Mouse (Mus musculus): ENCODE measurements around the gene Ly6g6c. TPM values are rescaled to one million over a fixed set of nuclear protein-coding genes. Genes with fewer than 3 reads are reported as not detected.

Ly6g6c gene
- total RNA-seq, 2 experiments from 2014 or later: not detected

DNA sequence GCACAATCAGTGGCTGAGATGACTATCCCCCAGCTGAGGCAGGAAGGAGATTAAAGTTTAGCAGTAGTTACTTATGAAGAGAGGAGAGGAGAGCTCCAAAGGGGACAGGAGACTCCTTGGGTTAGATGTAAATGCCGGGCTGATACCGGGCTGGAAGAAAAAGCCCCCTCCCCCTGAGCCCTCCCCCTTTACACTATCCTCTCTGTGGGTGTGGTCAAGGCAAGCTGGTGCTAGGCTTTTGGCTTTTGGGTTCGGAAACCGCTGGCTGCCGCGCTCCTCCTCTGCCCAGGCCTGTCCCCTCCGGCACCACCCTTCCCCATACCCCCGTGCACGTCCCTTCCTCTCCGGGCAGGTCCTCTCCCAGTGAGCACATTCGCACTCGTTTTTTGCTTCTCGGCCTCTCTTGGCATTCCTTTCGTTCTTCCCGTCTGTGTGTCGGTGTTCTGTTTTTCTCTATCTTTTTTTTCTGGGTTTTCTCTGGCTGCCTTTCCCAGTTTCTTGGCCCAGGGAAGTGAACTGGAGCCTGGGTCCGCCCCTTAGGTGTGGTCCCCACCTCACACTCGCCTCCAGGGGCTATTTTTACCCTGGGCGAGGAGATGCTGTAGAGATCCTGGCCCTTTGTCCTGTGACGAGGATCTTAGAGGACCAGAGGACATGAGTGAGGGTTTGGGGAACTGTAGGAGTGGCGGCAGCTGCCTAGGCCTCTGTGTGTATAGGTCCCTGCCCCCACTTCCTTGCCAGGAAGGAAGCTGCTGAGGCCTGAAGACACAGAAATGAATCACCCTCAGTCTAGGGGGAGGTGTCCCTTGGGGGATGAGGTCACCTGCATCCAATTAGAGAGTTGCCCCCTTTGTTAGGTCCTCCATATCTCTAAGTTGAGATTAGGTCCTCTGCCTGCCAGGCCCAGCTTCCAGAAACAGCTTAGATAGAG lies 13.8 kb upstream of the Ly6g6c start:
- ATAC-seq (replicated peaks; ENCODE audit: low FRiP score, low TSS enrichment, poor library complexity, severe bottlenecking): peak; percentile 72

DNA sequence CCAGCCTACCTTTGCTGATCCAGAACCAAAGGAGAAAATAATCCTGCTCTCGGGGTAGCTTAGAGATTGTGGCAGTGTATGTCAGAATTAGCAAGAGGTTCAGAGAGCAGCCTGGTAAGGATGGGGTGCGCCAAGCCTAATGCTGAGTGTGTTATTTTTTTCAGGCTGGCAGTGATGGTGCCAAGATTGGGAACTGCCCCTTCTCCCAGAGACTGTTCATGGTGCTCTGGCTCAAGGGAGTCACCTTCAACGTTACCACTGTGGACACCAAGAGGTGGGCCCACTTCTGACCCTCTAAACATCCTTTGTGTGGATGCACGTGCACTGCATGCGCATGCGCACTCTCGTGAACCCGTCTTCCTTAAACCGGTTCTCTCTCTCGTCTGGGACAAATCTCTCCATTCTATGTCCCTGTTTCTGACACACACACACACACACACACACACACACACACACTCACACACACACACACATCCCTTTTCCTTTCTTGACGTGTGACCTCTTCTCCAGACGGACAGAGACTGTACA lies 12.9 kb upstream of the Ly6g6c start:
- no peak for ATAC-seq (replicated peaks; ENCODE audit: low FRiP score, low TSS enrichment, poor library complexity, severe bottlenecking)

DNA sequence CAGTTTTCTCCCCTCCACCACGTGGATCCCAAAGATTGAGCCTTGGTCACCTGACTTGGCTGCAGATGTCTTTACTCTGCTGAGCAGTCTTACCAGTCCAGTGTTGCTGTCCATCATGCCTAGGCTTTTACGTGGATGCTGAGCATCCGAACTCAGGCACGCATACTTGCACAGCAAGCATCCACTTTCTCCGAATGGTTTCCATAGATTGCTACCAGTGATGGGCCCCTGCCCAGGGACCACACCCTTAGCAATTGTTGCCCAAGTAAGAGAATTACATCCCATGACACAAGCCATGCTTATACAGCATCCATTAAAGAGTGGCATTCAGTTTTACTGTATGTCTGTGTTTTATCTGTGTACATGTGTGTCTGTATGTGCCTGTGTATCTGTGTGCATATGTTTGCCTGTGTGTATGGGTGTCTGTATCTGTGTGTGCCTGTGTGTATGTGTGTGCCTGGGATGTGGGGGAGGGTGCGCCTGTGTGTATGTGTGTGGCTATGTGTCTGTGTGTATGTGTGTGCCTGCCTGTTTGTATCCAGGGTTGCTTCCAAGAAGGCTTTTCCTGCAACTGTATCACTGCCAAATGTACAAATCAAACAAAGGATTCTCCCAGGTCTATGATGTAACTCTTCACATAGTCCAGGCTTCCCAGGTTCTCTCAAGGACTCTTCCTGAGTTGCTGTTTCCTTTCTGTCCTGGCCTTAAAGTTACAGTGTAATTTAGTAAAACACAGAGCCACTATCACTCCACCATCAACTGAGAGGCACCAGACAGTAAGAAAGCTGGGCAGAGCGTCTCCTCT lies 9.3 kb upstream of the Ly6g6c start:
- no peak for ATAC-seq (replicated peaks; ENCODE audit: low FRiP score, low TSS enrichment, poor library complexity, severe bottlenecking)

DNA sequence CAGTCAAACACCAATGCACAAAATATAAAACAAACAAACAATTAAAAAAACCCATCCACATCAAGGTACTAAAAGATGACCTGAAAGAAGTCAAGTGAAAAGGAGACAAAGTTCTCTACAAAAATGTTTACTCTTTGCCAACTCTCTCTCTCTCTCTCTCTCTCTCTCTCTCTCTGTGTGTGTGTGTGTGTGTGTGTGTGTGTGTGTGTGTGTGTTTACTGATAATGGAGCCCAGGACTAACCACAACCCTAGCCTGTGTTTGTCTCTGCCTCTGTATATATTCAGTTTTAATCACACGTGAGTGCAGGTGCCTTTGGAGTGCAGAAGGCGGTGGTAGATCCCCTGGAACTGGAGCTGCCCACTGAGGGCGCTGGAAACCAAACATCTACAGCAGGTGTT lies 8.1 kb upstream of the Ly6g6c start:
- ATAC-seq (replicated peaks; ENCODE audit: low FRiP score, low TSS enrichment, poor library complexity, severe bottlenecking): peak; percentile 20; the same call in 1 of the 2 replicates

DNA sequence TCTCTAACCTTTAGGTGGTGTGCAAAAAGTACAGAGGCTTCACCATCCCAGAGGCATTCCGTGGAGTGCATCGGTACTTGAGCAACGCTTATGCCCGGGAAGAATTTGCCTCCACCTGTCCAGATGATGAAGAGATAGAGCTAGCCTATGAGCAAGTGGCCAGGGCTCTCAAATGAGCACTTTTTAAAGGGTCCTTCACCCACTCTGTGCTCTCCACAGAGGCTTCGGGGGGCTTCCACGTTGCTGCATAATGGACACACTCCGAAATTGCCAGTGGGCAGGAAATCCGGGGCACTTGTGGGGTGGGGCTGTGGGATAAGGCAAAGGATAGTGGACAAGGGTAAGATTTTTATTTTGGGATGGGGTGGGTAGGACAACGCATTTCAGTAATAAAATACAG lies 6.9 kb upstream of the Ly6g6c start:
- ATAC-seq (replicated peaks; ENCODE audit: low FRiP score, low TSS enrichment, poor library complexity, severe bottlenecking): no peak

DNA sequence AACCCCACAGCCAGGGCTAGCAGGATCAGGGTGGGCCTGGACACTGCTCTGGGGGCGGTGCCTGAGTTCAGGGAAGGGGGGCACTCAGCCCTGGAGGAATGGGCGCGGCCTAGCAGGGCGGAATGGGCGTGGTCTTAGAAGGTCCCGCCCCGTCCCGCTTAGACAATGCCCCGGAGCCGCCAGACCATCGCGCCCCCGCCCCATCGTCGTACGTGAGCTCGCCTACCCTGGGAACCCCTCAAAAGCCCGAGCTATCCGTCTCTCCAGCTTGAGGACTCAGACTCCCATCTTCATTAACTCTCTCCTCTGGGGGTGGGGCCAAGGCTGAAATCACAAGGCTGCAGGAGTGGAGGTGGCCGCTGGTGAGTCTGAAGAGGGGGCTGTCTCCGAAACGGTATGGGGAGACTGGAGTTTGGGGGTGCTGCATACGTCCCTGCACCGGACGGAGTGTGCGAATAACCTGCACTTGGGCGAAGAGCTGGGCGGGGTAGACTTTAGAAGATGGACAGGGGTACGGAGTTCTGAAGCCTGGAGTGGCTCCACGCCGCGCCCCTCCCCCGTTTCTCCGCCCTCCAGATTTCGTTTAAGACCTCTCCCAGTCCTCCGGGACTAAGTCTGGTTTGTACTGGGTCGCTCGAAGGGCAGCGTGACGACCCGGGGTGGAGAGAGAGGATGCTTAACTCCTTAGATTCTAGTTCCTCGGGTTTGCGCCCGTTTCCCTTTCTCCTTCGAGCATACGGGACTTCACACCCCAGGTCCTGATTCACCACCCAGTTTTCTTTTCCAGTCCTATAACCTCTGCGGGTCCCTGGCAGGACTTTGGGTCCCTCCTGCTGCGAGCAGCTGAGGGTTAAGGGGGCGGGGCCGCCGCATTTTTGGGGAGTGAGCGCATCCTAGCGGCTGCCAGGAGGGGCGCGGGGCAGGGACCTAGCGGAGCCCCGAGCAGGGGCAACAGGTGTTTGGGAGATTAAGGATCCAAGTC lies 6.0 kb upstream of the Ly6g6c start, which contains the start of gene Ddah2:
TSS of gene Ddah2 (plus strand) at position 125 of the 982 bp plus-strand sequence.
- ATAC-seq (replicated peaks; ENCODE audit: low FRiP score, low TSS enrichment, poor library complexity, severe bottlenecking): peak; percentile 58

DNA sequence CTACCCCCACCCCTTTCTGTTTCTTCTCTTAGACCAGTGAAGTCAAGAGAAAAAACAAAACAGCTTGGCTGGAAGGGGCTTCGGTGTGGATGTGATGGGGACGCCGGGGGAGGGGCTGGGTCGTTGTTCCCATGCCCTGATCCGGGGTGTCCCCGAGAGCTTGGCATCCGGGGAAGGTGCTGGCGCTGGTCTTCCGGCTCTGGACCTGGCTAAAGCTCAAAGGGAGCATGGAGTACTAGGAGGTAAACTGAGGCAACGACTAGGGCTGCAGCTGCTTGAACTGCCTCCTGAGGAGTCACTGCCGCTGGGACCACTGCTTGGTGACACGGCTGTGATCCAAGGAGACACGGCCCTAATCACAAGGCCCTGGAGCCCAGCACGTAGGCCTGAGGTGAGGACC lies 5.1 kb upstream of the Ly6g6c start:
- no peak for ATAC-seq (replicated peaks; ENCODE audit: low FRiP score, low TSS enrichment, poor library complexity, severe bottlenecking)

DNA sequence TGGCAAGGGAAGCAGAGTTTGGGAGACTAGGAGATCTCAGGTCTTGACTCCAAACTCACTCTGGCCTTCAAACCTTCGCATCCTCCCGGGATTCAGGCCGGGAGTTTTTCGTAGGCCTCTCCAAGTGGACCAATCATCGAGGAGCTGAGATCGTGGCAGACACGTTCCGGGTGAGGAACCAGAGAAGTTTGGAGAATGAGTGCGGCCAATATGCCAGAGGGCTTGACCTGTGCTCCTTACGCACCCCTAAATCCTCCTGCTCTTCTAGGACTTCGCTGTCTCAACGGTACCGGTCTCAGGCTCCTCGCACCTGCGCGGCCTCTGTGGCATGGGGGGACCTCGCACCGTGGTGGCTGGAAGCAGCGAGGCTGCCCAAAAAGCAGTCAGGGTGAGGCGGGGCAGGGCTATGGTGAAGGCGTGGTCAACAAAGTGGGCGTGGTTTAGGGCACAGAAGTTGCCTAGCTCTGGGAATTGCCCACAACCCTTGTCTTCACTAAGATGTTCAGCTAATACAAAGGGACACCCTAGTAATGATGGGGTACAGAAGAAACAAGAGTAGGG lies 4.4 kb upstream of the Ly6g6c start:
- no peak for ATAC-seq (replicated peaks; ENCODE audit: low FRiP score, low TSS enrichment, poor library complexity, severe bottlenecking)

DNA sequence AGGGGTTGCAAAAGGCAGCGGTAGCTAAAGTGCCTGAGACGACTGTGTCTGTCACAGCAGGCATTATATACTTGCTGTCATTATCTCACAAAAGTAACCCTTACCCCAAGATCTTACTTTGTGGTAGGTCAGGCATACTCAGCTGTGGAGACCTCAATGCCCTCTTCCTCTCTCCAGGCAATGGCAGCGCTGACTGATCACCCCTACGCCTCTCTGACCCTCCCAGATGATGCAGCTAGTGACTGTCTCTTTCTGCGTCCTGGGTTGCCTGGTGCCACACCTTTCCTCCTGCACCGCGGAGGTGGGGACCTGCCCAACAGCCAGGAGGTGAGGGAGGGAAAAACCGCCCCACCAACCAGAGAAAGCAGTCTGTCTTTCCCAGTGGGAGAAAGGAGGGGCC lies 3.9 kb upstream of the Ly6g6c start:
- ATAC-seq (replicated peaks; ENCODE audit: low FRiP score, low TSS enrichment, poor library complexity, severe bottlenecking): no peak

DNA sequence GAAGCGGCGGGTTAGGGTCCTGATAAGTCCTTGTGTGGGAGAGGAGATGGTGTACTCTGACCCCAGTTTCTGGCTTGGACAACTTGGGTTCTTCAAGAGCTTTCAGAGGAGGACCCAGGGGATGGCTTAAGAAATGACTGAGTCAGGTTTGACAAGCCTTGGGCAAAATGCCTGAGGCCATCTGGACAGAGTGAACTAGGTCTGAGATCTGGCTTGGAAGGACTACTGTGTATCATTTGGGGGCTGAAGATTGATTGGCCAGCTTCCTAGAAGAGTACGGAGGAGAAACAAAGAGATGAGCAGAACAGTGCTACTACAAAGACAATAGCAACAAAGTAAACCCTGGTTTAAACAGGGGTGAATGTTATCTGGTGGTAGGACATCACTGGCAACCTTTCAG lies 1.7 kb upstream of the Ly6g6c start:
- no peak for ATAC-seq (replicated peaks; ENCODE audit: low FRiP score, low TSS enrichment, poor library complexity, severe bottlenecking)

DNA sequence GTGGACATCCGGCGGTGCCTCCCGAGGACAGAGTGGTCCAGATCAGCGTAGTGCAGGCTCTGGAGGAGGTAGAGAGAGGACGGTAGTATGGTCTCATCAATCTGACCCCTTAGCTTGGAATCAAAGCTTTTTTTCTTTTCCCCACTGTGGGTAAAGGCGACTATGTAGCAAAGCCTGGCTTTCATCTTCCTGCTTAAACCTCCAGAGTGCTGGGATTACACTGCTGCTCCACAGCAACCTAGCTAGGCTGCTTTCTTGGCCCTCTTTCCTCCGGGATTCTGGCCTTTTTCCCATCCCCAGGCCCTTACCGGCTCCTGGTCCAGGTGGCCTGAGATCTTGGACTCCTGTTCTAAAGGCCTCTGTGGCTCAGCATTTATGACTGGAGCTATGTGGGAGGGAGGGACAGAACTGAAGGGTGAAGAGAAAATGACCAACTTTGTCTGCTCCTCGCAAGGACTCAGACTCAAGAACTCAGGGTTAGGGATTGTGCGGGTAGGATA lies 760 bp upstream of the Ly6g6c start:
- no peak for ATAC-seq (replicated peaks; ENCODE audit: low FRiP score, low TSS enrichment, poor library complexity, severe bottlenecking)

DNA sequence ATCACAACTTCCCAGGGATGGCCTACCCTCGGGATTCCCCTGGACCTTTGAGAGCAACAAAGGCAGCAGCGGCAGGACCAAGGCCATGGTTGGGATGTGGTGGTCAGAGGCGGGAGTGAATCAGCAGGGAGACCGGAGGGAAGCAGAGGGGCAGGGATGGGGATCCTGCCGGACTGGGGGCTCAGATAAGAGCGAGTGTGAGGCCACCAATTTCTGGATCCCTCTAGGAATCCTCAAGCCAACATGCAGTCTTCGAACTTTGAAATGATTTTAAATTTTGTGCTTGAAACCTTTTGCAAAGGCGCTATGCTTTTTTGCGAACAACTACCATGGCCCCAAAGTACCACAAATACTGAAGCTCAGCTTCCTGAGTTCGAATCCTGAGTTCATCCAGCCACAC lies 896 bp downstream of the Ly6g6c start, which contains the start of gene Mpig6b:
TSS of gene Mpig6b (minus strand) at position 101 of the 400 bp plus-strand sequence.
- ATAC-seq (replicated peaks; ENCODE audit: low FRiP score, low TSS enrichment, poor library complexity, severe bottlenecking): no peak

DNA sequence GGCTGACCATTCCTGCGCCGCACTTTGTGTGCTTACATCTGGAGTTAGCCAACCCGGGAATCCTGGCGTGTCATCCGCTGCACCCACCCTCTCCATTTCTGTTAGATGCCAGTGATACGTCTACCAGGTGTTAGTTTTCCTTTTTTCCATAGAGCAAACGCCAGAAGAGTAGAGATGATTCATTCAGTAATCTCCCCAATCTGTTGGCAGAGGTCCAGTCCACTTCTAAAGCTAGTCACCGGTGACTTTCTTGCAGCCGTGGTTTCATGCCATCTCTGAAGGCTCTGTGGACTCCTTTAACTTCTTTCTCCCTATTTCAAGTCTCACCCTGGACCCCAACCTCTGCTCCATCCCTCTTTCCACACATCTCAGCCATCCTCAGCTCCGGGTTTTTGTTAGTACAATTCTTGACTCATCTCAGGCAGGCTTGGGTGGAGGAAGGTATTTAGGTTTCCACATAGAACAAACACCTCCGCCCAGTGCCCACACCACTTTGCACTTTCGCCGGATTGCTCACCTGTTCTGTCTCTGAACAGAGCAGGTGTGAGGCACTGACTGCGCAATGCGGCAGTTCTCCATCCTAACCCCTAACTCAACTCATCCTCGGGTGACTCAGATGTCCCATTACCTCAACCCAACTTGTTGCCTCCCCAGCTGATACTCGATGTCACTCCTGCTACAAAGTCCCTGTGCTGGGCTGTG lies 3.2 kb downstream of the Ly6g6c start:
- no peak for ATAC-seq (replicated peaks; ENCODE audit: low FRiP score, low TSS enrichment, poor library complexity, severe bottlenecking)

DNA sequence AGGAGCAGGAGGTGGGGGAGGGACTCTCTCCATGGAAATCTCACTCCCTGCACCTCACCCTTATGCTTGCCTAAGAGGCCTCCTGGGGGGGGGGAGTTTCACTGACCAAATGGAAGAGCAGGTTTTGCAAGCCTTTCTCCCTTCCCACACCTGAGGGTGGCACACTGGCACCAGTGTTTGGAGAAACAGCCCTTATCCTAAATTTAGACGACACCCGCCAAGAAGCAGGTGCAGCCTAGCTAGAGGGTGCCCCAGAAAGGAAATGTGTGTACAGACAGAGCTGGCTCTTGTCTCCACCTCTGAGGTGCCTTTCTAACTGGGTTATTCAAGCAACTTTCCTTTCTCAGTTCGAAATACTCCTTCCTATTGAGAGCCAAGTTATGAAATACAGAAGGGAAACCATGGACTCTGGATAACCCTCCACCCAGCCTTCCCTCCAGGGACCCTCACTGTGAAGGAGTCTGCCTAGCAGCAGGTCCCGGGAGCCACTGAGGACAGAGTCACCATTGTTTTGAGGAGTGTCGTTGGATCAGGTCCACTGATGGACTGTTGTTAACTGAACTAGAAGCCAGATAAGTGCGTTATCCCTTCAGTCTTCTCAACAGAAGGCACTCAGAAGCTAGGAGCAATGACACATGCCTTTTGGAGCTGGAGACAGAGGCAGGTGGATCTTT lies 5.5 kb downstream of the Ly6g6c start:
- ATAC-seq (replicated peaks; ENCODE audit: low FRiP score, low TSS enrichment, poor library complexity, severe bottlenecking): 0 out of 2 replicates have a peak, but pooled peaks have one; percentile 22

DNA sequence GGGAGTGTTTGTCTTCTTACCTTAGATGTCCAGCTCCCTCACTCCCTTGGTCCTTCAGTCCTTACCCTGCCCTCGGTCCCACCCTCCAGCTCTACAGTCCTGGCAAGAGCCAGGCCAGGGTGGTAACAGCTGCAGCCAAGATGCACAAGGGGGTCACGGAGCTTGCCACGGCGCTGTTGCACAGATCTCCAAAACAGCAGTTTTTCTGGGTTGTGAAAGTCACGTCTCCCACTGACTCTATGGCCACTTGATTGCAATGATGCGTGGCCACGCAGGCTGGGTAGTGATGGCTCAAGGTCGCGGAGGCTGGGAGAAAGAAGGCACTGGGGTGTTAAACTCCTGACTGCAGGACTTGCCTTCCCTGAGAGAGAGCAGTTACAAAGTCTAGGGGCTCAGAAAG lies 6.3 kb downstream of the Ly6g6c start:
- no peak for ATAC-seq (replicated peaks; ENCODE audit: low FRiP score, low TSS enrichment, poor library complexity, severe bottlenecking)

DNA sequence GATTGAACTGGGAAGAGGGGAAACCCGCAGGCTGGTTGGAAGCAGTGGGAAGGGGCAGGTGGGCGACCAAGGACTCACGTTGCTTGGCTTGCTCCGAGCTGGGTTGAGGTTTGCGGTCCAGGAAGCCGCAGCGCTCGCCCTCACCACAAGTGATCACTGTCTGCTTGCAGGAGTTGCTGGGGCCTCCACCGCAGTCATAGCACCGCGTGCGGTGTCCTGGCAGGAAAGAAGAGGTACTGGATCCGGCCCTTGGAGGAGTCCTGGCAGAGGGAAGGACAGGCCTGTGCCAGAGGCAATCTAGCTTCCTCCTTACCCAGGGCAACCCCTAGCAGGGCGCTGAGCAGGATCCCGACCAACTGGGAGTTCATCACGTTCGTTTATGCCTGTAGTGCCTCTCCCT lies 8.9 kb downstream of the Ly6g6c start:
- no peak for ATAC-seq (replicated peaks; ENCODE audit: low FRiP score, low TSS enrichment, poor library complexity, severe bottlenecking)

DNA sequence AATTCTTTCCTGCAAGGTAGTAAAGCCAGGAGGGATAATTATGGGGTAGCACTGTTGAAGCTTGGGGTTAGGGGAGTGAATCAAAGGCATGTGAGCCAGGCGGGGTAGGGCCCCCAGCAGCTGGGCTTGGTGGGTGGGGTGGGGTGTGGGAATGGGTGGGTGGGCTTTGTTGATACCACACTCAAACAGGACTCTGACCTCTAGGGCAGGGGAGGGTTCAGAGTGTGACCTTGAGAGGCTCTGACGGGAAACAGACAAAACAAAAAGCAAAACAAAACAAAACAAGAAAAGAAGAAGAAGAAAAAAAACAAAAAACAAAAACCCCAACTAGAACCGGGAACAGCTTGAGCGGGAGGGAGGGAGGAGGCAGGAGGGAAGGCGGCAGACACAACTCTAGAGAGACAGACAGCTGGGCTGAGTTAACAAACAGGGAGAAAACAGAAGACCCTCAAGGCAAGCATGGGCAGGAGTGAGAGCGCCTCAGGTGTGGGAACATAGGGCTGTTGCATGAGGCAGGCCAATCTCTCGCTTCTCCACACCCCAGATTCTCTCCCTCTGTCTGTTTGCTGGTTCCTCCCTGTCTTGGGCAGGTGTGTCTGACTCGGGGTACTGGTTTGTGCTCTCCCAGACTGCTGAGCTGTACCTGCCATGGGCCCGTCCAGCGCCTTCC lies 11.5 kb downstream of the Ly6g6c start, which contains the start of gene Ly6g6e:
TSS of gene Ly6g6e (plus strand) at position 396 of the 670 bp plus-strand sequence.
- no peak for ATAC-seq (replicated peaks; ENCODE audit: low FRiP score, low TSS enrichment, poor library complexity, severe bottlenecking)

Data from megakaryocyte-erythroid progenitor cell, adult 5-6 weeks (primary cell).